Mouse (Mus musculus) layer of hippocampus, adult 9-10 months (tissue): ENCODE measurements around the gene Plppr3.
A peak's percentile ranks its signal among the peaks of the same experiment; 100 is the strongest.

Source experiments
- DNase-seq: peaks from one replicate; pipeline ENCODE4 v3.0.0; 2022; ENCODE audit warnings: low spot score

Gene Plppr3

DNA sequence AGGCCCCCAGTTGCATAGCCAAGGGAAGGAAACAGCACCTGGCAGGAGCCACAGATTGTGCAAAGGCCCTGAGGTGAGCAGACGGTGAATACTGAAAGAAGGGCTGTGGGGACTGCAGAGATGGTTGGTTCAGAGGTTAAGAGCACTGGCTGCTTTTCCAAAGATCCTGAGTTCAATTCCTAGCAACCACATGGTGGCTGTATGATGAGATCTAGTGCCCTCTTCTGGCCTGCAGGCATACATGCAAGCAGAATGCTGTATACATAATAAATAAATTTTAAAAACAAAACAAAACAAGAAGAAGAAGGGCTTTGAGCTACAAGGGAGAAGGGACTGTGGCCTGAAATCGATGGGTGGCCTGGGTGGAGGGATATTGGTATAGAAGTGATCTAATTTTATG is 57.3 kb downstream of the Plppr3 start:
- DNase-seq: no peak

DNA sequence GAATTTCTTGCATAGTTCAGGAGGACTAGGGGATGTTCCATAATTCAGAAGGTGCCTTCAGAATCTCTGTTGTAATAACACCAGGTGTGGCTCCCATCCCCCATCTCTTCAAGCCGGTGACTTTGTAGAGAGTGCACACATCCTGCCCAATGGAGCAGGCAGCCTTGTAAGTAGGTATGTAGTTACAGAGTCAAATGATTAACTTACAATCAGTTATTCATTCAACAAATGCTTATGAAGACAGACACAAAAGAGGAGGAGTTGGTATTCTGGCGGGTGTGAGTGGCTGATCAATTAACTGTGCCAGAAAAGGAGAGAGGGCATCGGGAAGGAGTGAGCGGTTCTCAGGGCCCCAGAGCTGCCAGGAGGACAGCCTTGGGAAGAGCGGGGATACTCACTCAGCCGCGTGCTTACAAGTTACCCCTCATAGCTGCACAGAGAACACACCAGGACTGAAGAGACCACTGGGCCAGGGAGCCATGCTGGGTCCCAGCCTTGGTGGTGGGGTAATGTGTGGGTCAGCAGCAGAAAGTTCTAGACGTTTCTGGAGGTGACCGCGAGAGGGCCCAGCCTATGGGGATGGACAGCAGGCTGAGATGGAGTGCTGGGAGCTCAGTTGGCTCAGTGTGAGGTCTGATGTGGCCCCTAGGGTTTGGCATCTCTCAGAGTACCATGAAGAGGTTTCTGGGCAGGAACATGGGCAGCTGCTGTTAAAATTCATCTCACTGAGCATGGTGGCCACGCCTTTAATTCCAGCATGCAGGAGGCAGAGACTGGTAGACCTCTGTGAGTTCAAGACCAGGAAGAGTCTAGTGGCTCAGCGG is 58.6 kb downstream of the Plppr3 start:
- DNase-seq: no peak

DNA sequence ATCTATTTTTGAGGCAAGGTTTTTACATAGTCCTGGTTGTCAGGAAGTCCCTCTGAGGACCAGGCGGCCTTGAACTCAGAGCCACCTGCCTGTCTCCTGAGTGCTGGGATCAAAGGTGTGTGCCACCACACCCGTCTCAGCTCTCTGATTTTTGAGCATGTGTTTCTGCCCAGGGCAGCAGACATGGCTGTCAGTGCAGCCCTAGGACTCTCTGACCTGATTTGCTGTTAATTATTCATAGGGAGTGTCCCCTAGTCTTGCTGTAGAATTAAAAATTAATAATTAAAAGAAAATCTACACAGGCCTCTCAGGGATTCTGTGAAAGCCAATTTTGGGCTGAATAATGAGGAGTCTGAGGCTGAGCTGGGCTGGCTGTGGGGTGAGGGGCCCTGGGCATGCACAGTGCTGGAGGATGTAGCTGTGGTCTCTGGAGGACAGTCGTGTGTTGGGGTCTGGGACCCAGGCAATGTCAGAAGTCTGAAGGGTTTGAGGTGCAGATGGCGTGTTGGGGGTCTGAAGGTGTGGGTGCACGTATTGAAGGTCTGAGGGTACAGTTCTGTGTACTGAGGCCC is 60.1 kb downstream of the Plppr3 start:
- DNase-seq: no peak

DNA sequence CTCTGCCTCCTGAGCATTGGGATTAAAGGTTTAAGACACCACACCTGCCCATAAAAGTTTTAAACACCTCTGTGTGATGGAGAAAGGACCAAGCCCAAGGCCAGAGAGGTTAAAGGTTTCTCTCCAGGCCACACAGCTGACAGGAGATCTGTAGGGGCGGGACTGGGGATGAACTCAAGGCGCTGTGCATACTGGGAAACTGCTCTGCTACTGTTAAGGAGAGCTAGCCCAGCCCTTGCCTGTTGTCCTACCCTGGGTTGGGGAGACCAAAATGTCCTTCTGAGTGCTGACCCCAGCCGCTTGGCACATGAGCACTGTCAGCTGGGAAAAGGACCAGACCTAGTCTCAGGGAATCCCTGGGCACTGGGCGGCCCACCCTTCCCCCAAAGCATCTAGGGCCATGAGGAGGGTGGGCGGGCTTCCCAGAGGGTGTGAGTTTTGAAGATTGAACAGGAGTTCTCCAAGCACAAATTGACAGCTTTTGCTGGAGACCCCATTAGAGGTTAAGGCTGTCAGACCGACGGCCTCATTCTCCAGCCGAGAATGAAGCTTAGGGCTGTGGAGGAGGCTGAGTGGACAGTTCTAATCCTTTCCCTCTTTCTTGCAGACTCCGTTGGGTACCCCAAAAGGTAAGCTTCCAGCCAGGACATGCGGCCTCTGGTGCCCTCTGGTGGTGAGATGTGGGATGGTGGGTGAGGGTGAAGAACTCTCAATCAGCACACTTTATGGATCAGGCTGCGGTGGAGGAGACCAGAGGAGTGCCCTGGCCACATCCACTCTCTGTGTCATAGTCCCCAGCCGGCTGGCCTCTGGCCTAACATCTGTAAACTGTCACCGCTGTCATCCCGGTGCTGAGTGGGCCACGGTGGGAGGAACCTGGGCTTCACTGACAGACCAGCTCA is 62.4 kb downstream of the Plppr3 start:
- peak; percentile 78 for DNase-seq
